Mouse (Mus musculus): ENCODE measurements around the gene Spats2l. TPM values are rescaled to one million over a fixed set of nuclear protein-coding genes. Genes with fewer than 3 reads are reported as not detected.

Spats2l gene
- polyA plus RNA-seq, 1 experiment from 2014 or later, result 69.5 TPM

GRCm38 (mm10) chr1:57789831-57790230 lies 15.9 kb downstream of the Spats2l start:
- Histone ChIP-seq H3K4me2 (ENCODE audit: low read length) (no peak overlapping the region), H3K27ac (no peak overlapping the region), H3K27me3 (ENCODE audit: insufficient read depth, low read length) (no peaks in the 10 kb centered on the region), H3K36me3 (ENCODE audit: insufficient read depth, low read length) (no peaks in the 10 kb centered on the region), H3K9ac (ENCODE audit: low read depth, low read length) (no peak overlapping the region), H3K9me3 (replicated peaks; ENCODE audit: low read length) (no peaks in the 10 kb centered on the region), H3K4me1 (replicated peaks; ENCODE audit: insufficient read depth, low read length) (no peaks in the 10 kb centered on the region), H3K4me3 (replicated peaks; ENCODE audit: low read depth, low read length) (no peak overlapping the region)
- no peak for ATAC-seq (replicated peaks; ENCODE audit: low FRiP score, low read depth)
- no peak for DNase-seq (ENCODE audit: low spot score)
- WGBS, result 89% methylated on average over 5 of the region's 5 CpGs
- no peak for TF ChIP-seq CTCF (IDR thresholded peaks at IDR 0.05; ENCODE audit: low read depth)

GRCm38 (mm10) chr1:57792212-57792611 lies 18.2 kb downstream of the Spats2l start:
- H3K4me3 ChIP-seq (replicated peaks; ENCODE audit: low read depth, low read length), result no peak overlapping the region
- WGBS, result 61% methylated on average over 4 of the region's 4 CpGs
- H3K27me3 ChIP-seq (ENCODE audit: insufficient read depth, low read length), result no peaks in the 10 kb centered on the region
- no peaks in the 10 kb centered on the region for H3K9me3 ChIP-seq (replicated peaks; ENCODE audit: low read length)
- no peak for TF ChIP-seq CTCF (IDR thresholded peaks at IDR 0.05; ENCODE audit: low read depth)
- H3K9ac ChIP-seq (ENCODE audit: low read depth, low read length), result no peak overlapping the region
- no peak overlapping the region for H3K4me2 ChIP-seq (ENCODE audit: low read length)
- H3K27ac ChIP-seq, result no peak overlapping the region
- DNase-seq (ENCODE audit: low spot score), result peak; percentile 84
- no peak; the same call in 1 of the 2 replicates for ATAC-seq (replicated peaks; ENCODE audit: low FRiP score, low read depth)
- H3K36me3 ChIP-seq (ENCODE audit: insufficient read depth, low read length), result no peaks in the 10 kb centered on the region
- H3K4me1 ChIP-seq (replicated peaks; ENCODE audit: insufficient read depth, low read length), result no peaks in the 10 kb centered on the region

GRCm38 (mm10) chr1:57795838-57796237 lies 21.9 kb downstream of the Spats2l start:
- no peak for DNase-seq (ENCODE audit: low spot score)
- Histone ChIP-seq H3K9ac (ENCODE audit: low read depth, low read length) (no peak overlapping the region), H3K27me3 (ENCODE audit: insufficient read depth, low read length) (no peaks in the 10 kb centered on the region), H3K36me3 (ENCODE audit: insufficient read depth, low read length) (no peaks in the 10 kb centered on the region), H3K4me3 (replicated peaks; ENCODE audit: low read depth, low read length) (no peak overlapping the region), H3K4me1 (replicated peaks; ENCODE audit: insufficient read depth, low read length) (no peaks in the 10 kb centered on the region), H3K9me3 (replicated peaks; ENCODE audit: low read length) (no peaks in the 10 kb centered on the region), H3K27ac (no peak overlapping the region), H3K4me2 (ENCODE audit: low read length) (no peak overlapping the region)
- no peak for ATAC-seq (replicated peaks; ENCODE audit: low FRiP score, low read depth)
- peak; percentile 21; the same call in 1 of the 2 replicates for TF ChIP-seq CTCF (IDR thresholded peaks at IDR 0.05; ENCODE audit: low read depth)
- WGBS, result 55% methylated on average over 1 of the region's 1 CpGs

GRCm38 (mm10) chr1:57799398-57799797 lies 25.4 kb downstream of the Spats2l start:
- Histone ChIP-seq H3K4me2 (ENCODE audit: low read length) (no peak overlapping the region), H3K4me3 (replicated peaks; ENCODE audit: low read depth, low read length) (no peak overlapping the region), H3K9ac (ENCODE audit: low read depth, low read length) (no peak overlapping the region), H3K4me1 (replicated peaks; ENCODE audit: insufficient read depth, low read length) (no peaks in the 10 kb centered on the region), H3K36me3 (ENCODE audit: insufficient read depth, low read length) (no peaks in the 10 kb centered on the region), H3K27ac (no peak overlapping the region), H3K9me3 (replicated peaks; ENCODE audit: low read length) (no peaks in the 10 kb centered on the region), H3K27me3 (ENCODE audit: insufficient read depth, low read length) (no peaks in the 10 kb centered on the region)
- DNase-seq (ENCODE audit: low spot score) (no peak), ATAC-seq (replicated peaks; ENCODE audit: low FRiP score, low read depth) (no peak)
- TF ChIP-seq CTCF (IDR thresholded peaks at IDR 0.05; ENCODE audit: low read depth), result no peak
- WGBS, result 94% methylated on average over 2 of the region's 2 CpGs

GRCm38 (mm10) chr1:57800846-57801245 lies 26.9 kb downstream of the Spats2l start:
- no peak overlapping the region for H3K4me3 ChIP-seq (replicated peaks; ENCODE audit: low read depth, low read length)
- no peak for TF ChIP-seq CTCF (IDR thresholded peaks at IDR 0.05; ENCODE audit: low read depth)
- no peak for ATAC-seq (replicated peaks; ENCODE audit: low FRiP score, low read depth)

GRCm38 (mm10) chr1:57806126-57806525 lies 32.2 kb downstream of the Spats2l start:
- ATAC-seq (replicated peaks; ENCODE audit: low FRiP score, low read depth), result no peak
- Histone ChIP-seq H3K4me2 (ENCODE audit: low read length) (no peak overlapping the region), H3K27me3 (ENCODE audit: insufficient read depth, low read length) (no peaks in the 10 kb centered on the region), H3K4me3 (replicated peaks; ENCODE audit: low read depth, low read length) (no peak overlapping the region), H3K9ac (ENCODE audit: low read depth, low read length) (no peak overlapping the region), H3K36me3 (ENCODE audit: insufficient read depth, low read length) (no peaks in the 10 kb centered on the region), H3K27ac (no peak overlapping the region), H3K4me1 (replicated peaks; ENCODE audit: insufficient read depth, low read length) (no peaks in the 10 kb centered on the region), H3K9me3 (replicated peaks; ENCODE audit: low read length) (no peaks in the 10 kb centered on the region)
- 78% methylated on average over 3 of the region's 3 CpGs for WGBS
- no peak for TF ChIP-seq CTCF (IDR thresholded peaks at IDR 0.05; ENCODE audit: low read depth)
- DNase-seq (ENCODE audit: low spot score), result no peak

More at GRCm38 (mm10) chr1:57800846-57801245, 26.9 kb downstream of the Spats2l start:
- Histone ChIP-seq H3K9me3 (replicated peaks; ENCODE audit: low read length) (no peaks in the 10 kb centered on the region), H3K9ac (ENCODE audit: low read depth, low read length) (no peak overlapping the region), H3K27me3 (ENCODE audit: insufficient read depth, low read length) (no peaks in the 10 kb centered on the region), H3K4me2 (ENCODE audit: low read length) (no peak overlapping the region), H3K36me3 (ENCODE audit: insufficient read depth, low read length) (no peaks in the 10 kb centered on the region), H3K4me1 (replicated peaks; ENCODE audit: insufficient read depth, low read length) (no peaks in the 10 kb centered on the region), H3K27ac (no peak overlapping the region)
- DNase-seq (ENCODE audit: low spot score), result no peak
- 87% methylated on average over 6 of the region's 6 CpGs for WGBS

- ATAC-seq (replicated peaks; ENCODE audit: low FRiP score, low read depth) (no peak), DNase-seq (ENCODE audit: low spot score) (no peak)
- no peak for TF ChIP-seq CTCF (IDR thresholded peaks at IDR 0.05; ENCODE audit: low read depth)
- no peak overlapping the region for H3K9ac ChIP-seq (ENCODE audit: low read depth, low read length)
- H3K4me1 ChIP-seq (replicated peaks; ENCODE audit: insufficient read depth, low read length), result no peaks in the 10 kb centered on the region
- 70% methylated on average over 7 of the region's 7 CpGs for WGBS
- no peak overlapping the region for H3K4me2 ChIP-seq (ENCODE audit: low read length)
- no peaks in the 10 kb centered on the region for H3K9me3 ChIP-seq (replicated peaks; ENCODE audit: low read length)
- no peaks in the 10 kb centered on the region for H3K36me3 ChIP-seq (ENCODE audit: insufficient read depth, low read length)
- H3K4me3 ChIP-seq (replicated peaks; ENCODE audit: low read depth, low read length), result no peak overlapping the region
- H3K27ac ChIP-seq, result no peak overlapping the region
- no peaks in the 10 kb centered on the region for H3K27me3 ChIP-seq (ENCODE audit: insufficient read depth, low read length)
Measured at GRCm38 (mm10) chr1:57807882-57808281, 33.9 kb downstream of the Spats2l start.
